Mouse (Mus musculus) liver, embryonic 15.5 days (tissue): ENCODE measurements at regions not wholly inside any gene's neighbourhood (a gene's known extent, or its start where the extent isn't known, plus 50 kb on each side); places are given as distances from the start of the nearest gene placed in this dataset.

ENCODE experiments used
- ATAC-seq: fragments of 200-750 bp; cut with Nextera tagmentation; 2 replicates; pipeline ENCODE4 v1.8.0; 2017; ENCODE audit warnings: moderate number of reproducible peaks, mild to moderate bottlenecking, moderate library complexity; ENCODE audit not compliant: insufficient read depth
- H3K27ac ChIP-seq: fragments of 300-500 bp; sonication (generic); replicated peaks from 2 replicates; pipeline ENCODE4 v1.5.1; 2015; ENCODE audit warnings: mild to moderate bottlenecking, inconsistent platforms
- H3K27me3 ChIP-seq: fragments of 300-500 bp; sonication (generic); 2 replicates; pipeline ENCODE4 v1.6.1; 2015; ENCODE audit warnings: mild to moderate bottlenecking, inconsistent platforms
- H3K36me3 ChIP-seq: fragments of 300-500 bp; sonication (generic); replicated peaks from 2 replicates; pipeline ENCODE4 v1.6.1; 2015; ENCODE audit warnings: moderate library complexity, mild to moderate bottlenecking, inconsistent platforms
- H3K4me1 ChIP-seq: fragments of 300-500 bp; sonication (generic); replicated peaks from 2 replicates; pipeline ENCODE4 v1.6.1; 2015; ENCODE audit warnings: inconsistent platforms
- H3K4me2 ChIP-seq: fragments of 300-500 bp; sonication (generic); 2 replicates; pipeline ENCODE4 v1.6.1; 2015; ENCODE audit warnings: moderate library complexity, mild to moderate bottlenecking, inconsistent platforms
- H3K4me3 ChIP-seq: fragments of 300-500 bp; sonication (generic); replicated peaks from 2 replicates; pipeline ENCODE4 v1.5.1; 2015; ENCODE audit warnings: mild to moderate bottlenecking, inconsistent platforms
- H3K9ac ChIP-seq: fragments of 300-500 bp; sonication (generic); 2 replicates; pipeline ENCODE4 v1.6.1; 2015; ENCODE audit warnings: moderate library complexity, mild to moderate bottlenecking, inconsistent platforms
- H3K9me3 ChIP-seq: fragments of 300-500 bp; sonication (generic); replicated peaks from 2 replicates; pipeline ENCODE4 v1.6.1; 2016; ENCODE audit warnings: inconsistent platforms
- WGBS: fragments of 180-500 bp; shearing (Covaris S2); methylation state at CpG from one replicate; pipeline ENCODE4 v1.1.7; 2015; ENCODE audit warnings: mixed read lengths; ENCODE audit not compliant: insufficient replicate concordance; 5-methylcytosine and 5-hydroxymethylcytosine counted together

GRCm38 (mm10) chr2:50881514-50882038 lies 267.3 kb downstream of the Rnd3 start:
- H3K36me3 ChIP-seq: no peaks in the 10 kb centered on the region
- WGBS: 63% methylated on average over 4 of the region's 4 CpGs
- peak; percentile 78 for ATAC-seq
- H3K4me3 ChIP-seq: no peak overlapping the region
- no peak overlapping the region for H3K27ac ChIP-seq
- no peaks in the 10 kb centered on the region for H3K4me1 ChIP-seq
- H3K27me3 ChIP-seq: no peaks in the 10 kb centered on the region
- H3K9ac ChIP-seq: no peak overlapping the region
- no peak overlapping the region for H3K4me2 ChIP-seq
- H3K9me3 ChIP-seq: no peaks in the 10 kb centered on the region

- H3K9me3 ChIP-seq: no peaks in the 10 kb centered on the region
- no peak overlapping the region for H3K4me2 ChIP-seq
- H3K27ac ChIP-seq: no peak overlapping the region; the same call in 1 of the 2 replicates
- 73% methylated on average over 4 of the region's 4 CpGs for WGBS
- no peaks in the 10 kb centered on the region for H3K27me3 ChIP-seq
- H3K9ac ChIP-seq: no peak overlapping the region
- H3K4me3 ChIP-seq: no peak overlapping the region
- no peaks in the 10 kb centered on the region for H3K36me3 ChIP-seq
- ATAC-seq: no peak
- no peaks in the 10 kb centered on the region for H3K4me1 ChIP-seq
Observed at GRCm38 (mm10) chr2:50880806-50881205, 268.1 kb downstream of the Rnd3 start.

GRCm38 (mm10) chr2:50877716-50878115 lies 271.2 kb downstream of the Rnd3 start:
- ATAC-seq: no peak
- no peak overlapping the region for H3K27ac ChIP-seq
- no peaks in the 10 kb centered on the region for H3K27me3 ChIP-seq
- no peaks in the 10 kb centered on the region for H3K9me3 ChIP-seq
- no peak overlapping the region for H3K4me2 ChIP-seq
- H3K9ac ChIP-seq: no peak overlapping the region
- H3K36me3 ChIP-seq: no peaks in the 10 kb centered on the region
- H3K4me3 ChIP-seq: no peak overlapping the region
- no peaks in the 10 kb centered on the region for H3K4me1 ChIP-seq
- 77% methylated on average over 17 of the region's 17 CpGs for WGBS

GRCm38 (mm10) chr2:50875072-50875471 lies 273.8 kb downstream of the Rnd3 start:
- ATAC-seq: no peak
- no peak overlapping the region for H3K4me3 ChIP-seq
- 56% methylated on average over 6 of the region's 6 CpGs for WGBS

GRCm38 (mm10) chr2:50853538-50854244 lies 295.2 kb downstream of the Rnd3 start:
- no peak overlapping the region for H3K4me3 ChIP-seq
- H3K4me1 ChIP-seq: no peaks in the 10 kb centered on the region
- H3K27me3 ChIP-seq: no peaks in the 10 kb centered on the region
- 77% methylated on average over 8 of the region's 8 CpGs for WGBS
- no peaks in the 10 kb centered on the region for H3K36me3 ChIP-seq
- no peak overlapping the region for H3K4me2 ChIP-seq
- no peaks in the 10 kb centered on the region for H3K9me3 ChIP-seq
- ATAC-seq: no peak
- H3K27ac ChIP-seq: no peak overlapping the region
- H3K9ac ChIP-seq: no peak overlapping the region

More at GRCm38 (mm10) chr2:50875072-50875471, 273.8 kb downstream of the Rnd3 start:
- Histone ChIP-seq H3K4me2 (no peak overlapping the region), H3K4me1 (no peaks in the 10 kb centered on the region), H3K36me3 (no peaks in the 10 kb centered on the region), H3K27ac (no peak overlapping the region), H3K9me3 (no peaks in the 10 kb centered on the region), H3K9ac (no peak overlapping the region), H3K27me3 (no peaks in the 10 kb centered on the region)

GRCm38 (mm10) chr2:50852413-50852919 lies 296.4 kb downstream of the Rnd3 start:
- Histone ChIP-seq H3K4me2 (no peak overlapping the region), H3K4me1 (no peaks in the 10 kb centered on the region), H3K36me3 (no peaks in the 10 kb centered on the region), H3K27me3 (no peaks in the 10 kb centered on the region), H3K27ac (no peak overlapping the region), H3K9me3 (no peaks in the 10 kb centered on the region), H3K4me3 (no peak overlapping the region), H3K9ac (no peak overlapping the region)
- ATAC-seq: no peak
- 62% methylated on average over 2 of the region's 2 CpGs for WGBS

- H3K4me3 ChIP-seq: no peak overlapping the region
- no peaks in the 10 kb centered on the region for H3K9me3 ChIP-seq
- no peak for ATAC-seq
- H3K9ac ChIP-seq: no peak overlapping the region
- 56% methylated on average over 3 of the region's 3 CpGs for WGBS
- no peak overlapping the region for H3K27ac ChIP-seq
- no peak overlapping the region for H3K4me2 ChIP-seq
- H3K36me3 ChIP-seq: no peaks in the 10 kb centered on the region
- no peaks in the 10 kb centered on the region for H3K4me1 ChIP-seq
- no peaks in the 10 kb centered on the region for H3K27me3 ChIP-seq
Observed at GRCm38 (mm10) chr2:50850071-50850470, 298.8 kb downstream of the Rnd3 start.

- Histone ChIP-seq H3K27ac (no peak overlapping the region), H3K4me1 (no peaks in the 10 kb centered on the region), H3K4me3 (no peak overlapping the region), H3K9me3 (no peaks in the 10 kb centered on the region), H3K36me3 (no peaks in the 10 kb centered on the region), H3K9ac (no peak overlapping the region), H3K27me3 (no peaks in the 10 kb centered on the region), H3K4me2 (no peak overlapping the region)
- 21% methylated on average over 2 of the region's 2 CpGs for WGBS
- ATAC-seq: no peak
Observed at GRCm38 (mm10) chr2:50841881-50842280, 307.0 kb downstream of the Rnd3 start.

GRCm38 (mm10) chr2:50835511-50836320 lies 313.2 kb downstream of the Rnd3 start:
- H3K27me3 ChIP-seq: no peaks in the 10 kb centered on the region
- no peak for ATAC-seq
- H3K4me1 ChIP-seq: no peaks in the 10 kb centered on the region
- H3K27ac ChIP-seq: no peak overlapping the region
- H3K36me3 ChIP-seq: no peaks in the 10 kb centered on the region
- WGBS: 54% methylated on average over 6 of the region's 6 CpGs
- no peaks in the 10 kb centered on the region for H3K9me3 ChIP-seq
- H3K4me3 ChIP-seq: no peak overlapping the region
- H3K9ac ChIP-seq: no peak overlapping the region
- no peak overlapping the region for H3K4me2 ChIP-seq

GRCm38 (mm10) chr2:50833791-50834190 lies 315.1 kb downstream of the Rnd3 start:
- Histone ChIP-seq H3K9ac (no peak overlapping the region), H3K4me1 (no peaks in the 10 kb centered on the region), H3K4me2 (no peak overlapping the region), H3K36me3 (no peaks in the 10 kb centered on the region), H3K27ac (no peak overlapping the region), H3K9me3 (no peaks in the 10 kb centered on the region), H3K4me3 (no peak overlapping the region), H3K27me3 (no peaks in the 10 kb centered on the region)
- ATAC-seq: no peak
- WGBS: 56% methylated on average over 5 of the region's 5 CpGs

- Histone ChIP-seq H3K4me2 (no peak overlapping the region), H3K4me1 (no peaks in the 10 kb centered on the region), H3K36me3 (no peaks in the 10 kb centered on the region), H3K9me3 (no peaks in the 10 kb centered on the region), H3K27ac (no peak overlapping the region), H3K4me3 (no peak overlapping the region), H3K9ac (no peak overlapping the region), H3K27me3 (no peaks in the 10 kb centered on the region)
- no peak for ATAC-seq
- WGBS: 62% methylated on average over 4 of the region's 4 CpGs
Observed at GRCm38 (mm10) chr2:50832471-50832870, 316.4 kb downstream of the Rnd3 start.
